Mouse (Mus musculus): ENCODE data around the gene Mthfd1l. TPM values are rescaled to one million over a fixed set of nuclear protein-coding genes. Genes with fewer than 3 reads are reported as not detected.
A peak's percentile ranks its signal among the peaks of the same experiment; 100 is the strongest.

Gene Mthfd1l
- polyA plus RNA-seq, 2 experiments from 2014 or later, result 13.4 to 21.5 TPM

DNA sequence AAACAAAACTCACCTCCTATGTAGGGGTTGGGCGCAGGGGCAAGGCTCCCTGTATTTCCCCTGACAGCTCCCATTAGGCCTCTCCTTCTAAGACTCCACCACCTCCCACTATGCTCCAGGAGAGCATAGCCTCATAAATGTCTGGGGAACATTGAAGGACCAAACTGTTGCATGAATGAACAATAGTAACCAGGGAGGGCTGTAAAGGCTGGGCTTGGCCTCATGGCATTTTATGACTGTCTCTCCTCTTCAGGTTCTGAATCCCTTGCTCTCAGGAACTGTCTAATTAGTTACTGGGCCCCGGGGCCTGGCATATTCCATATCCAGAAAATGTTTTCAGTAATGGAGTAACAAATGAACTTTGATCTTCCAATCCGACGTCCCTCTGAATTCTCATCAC, 112.0 kb downstream of the Mthfd1l start:
- no peak for ATAC-seq

DNA sequence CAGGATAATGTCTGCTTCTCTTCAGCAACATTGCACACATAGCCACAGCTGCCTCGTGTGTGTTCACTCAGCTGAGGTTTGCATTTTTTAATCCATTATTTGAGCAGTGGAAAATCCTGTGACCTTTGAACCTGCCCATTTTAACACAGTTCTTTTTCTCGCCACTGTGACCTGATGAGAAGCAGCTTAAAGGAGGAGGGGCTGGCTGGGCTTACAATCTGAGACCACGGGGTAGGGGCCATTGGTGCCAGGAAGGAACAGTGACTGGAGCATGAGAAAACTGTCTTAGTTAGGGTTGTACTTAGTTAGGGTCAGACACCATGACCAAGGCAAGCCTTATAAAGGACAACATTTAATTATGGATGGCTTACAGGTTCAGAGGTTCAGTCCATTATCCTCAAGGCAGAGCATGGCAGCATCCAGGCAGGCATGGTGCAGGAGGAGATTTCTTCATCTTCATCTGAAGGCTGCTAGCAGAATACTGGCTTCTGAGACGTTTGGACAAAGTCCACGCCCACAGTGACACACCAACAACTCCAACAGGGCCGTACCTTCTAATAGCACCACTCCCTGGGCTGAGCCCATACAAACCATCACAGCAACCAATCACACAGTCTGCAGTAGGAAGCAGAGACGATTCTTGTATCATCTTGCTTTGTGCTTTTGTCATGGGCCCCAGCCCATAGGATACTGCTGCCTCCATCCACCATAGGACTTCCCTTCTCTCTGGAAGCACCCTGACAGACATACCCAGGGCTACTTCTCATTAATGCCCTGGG, 112.6 kb downstream of the Mthfd1l start:
- no peak for ATAC-seq

DNA sequence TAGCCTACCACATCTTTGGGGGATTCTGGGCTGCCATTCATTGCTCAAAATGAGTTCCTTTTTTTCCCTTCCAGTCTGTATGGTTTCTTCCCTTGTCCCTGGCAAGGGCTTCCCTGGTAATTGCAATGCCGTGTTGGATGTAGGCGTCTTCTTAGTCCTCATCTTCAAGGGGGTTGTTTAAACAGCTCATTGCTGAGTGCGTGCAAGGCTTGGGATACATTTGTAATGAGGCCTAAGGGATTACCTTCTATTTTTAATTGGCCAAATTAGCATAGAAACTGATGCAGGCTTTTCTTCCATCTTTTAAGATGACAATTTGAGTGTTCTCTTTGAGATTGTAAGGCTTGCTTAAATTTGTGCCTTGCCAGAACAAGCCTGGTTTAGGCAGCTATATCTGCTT, 114.6 kb downstream of the Mthfd1l start:
- no peak for ATAC-seq

DNA sequence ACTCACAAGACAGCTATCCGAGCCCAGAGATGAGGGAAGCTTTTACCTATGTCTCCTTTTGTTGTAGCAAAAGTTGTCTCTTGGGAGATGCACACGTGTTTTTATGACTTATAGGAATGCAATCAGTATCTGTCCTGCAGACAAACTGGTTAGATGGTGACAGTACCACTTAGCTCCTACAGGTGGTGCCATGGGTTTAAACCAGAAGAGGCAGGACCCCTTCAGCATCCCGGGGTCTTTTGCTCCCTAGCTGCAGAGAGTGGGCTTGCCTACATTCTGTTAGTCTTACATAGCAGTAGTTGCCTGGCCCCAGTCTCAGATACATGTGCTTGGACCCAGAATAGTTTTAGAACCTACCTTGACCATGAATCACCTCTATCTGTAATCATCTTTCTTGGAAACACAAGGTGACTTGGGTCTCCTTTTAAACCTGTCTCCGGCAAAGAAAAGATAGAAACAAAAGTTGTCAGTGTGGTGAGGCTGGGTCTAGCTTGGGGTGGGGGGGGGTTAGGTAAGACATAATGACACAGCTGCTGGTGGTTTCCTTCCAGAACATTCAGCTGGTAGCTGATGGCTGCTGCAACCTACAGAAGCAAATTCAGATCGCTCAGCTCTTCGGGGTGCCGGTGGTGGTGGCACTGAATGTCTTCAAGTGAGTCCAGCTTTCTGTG, 116.0 kb downstream of the Mthfd1l start:
- ATAC-seq, result peak; percentile 11

DNA sequence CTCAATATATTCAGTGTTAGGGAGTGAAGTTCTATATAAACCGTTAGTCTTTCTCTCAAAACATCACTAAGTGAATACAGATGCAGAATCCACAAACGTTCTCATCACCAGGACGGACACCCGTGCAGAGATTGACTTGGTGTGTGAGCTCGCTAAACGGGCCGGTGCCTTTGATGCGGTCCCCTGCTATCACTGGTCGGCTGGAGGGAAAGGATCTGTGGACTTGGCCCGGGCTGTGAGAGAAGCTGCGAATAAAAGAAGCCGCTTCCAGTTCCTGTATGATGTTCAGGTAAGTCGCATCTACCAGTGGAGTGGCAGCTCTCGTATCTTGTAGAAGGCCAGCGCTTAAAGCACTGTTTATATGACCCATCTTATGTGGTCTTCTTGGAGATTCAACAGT, 117.0 kb downstream of the Mthfd1l start:
- no peak for ATAC-seq

- ATAC-seq, result no peak
Observed at GRCm38 (mm10) chr10:4092990-4093389, 120.1 kb downstream of the Mthfd1l start.

DNA sequence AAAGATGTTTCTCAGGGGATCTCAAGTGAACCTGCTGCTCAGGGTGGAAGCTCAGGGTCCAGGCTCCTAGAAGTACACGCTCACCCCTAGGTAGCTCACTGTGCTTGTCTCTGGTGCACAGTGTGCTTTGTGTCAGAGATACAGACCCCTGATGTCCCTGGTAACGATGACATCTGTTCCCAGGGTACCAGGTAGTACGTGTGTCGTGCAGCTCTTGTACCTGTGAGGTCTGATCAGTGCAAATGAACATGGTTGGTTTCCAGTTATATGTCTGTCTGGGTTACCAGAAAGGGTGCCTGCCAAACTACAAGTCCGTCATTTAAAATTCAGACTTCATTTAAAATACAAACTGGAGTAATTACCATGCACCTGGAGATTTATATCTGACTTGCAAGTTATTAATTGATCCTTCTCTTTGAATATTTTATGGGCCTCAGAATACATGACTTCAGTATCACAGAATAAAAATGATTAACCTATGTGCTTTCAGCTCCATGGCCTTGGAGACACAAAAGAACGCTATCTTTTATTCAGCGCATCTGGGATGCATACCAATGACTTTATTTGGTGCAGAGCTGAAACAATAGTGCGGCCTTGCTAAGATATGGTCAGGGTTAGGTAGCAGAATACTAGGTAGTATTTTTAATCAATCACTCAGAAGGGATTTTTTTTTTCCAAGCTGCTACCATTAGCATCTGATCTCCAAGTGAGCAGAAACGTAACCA, 121.3 kb downstream of the Mthfd1l start:
- no peak for ATAC-seq

GRCm38 (mm10) chr10:4096151-4096550, 123.2 kb downstream of the Mthfd1l start:
- no peak for ATAC-seq

DNA sequence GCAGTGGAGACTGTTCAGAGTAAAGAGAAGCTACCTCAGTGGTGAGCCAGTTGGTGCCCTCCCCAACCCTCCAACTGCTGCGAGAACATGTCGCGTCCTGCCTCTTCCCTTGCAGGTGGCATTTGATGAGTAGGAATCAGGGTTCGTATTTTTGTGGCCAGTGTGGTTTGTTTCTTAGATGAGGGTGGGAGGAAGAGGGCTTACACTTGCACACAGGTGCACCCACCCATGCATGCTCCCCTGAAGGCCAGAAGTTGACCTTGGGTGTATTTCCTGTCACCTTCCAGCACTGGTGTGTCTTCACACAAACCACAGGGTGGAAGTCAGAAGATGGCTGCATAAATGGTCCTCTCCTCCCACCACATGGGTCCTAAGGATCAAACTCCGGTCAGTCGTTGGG, 127.1 kb downstream of the Mthfd1l start:
- no peak for ATAC-seq

DNA sequence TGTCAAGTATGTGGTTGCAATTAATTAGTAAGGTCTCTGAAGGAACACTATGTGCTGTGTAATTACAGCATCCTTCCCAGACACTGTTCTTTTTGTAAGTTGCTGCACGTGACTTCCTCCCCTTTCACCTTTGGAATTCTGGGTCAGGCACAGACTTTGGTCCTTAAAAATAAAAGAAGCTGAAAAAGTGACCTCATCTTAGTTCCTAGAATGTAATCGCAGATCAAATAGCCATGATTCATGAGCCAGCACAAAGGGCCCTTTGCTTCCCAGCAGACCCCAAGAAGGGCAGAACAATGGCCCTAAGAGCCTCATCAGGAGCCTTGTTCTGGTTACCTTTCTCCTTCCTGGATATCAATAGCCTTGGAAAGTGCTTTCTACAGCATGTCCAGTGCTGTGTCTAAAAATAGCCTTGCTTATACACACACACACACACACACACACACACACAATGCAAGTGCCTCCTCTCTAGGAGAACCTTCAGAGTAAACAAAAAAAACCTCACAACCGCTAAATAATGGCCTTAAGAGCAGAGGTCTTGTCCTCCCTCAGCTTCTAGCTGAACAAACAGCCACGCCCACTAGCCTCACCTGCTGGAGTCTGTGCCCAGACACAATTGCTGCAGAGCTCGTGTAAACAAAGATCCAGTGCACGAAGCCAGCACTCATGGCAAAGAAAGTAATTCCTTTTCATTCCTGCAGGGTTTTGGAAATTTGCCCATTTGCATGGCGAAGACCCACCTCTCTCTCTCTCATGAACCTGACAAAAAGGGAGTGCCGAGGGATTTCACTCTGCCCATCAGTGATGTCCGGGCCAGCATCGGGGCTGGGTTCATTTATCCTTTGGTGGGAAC, 133.0 kb downstream of the Mthfd1l start:
- no peak for ATAC-seq

DNA sequence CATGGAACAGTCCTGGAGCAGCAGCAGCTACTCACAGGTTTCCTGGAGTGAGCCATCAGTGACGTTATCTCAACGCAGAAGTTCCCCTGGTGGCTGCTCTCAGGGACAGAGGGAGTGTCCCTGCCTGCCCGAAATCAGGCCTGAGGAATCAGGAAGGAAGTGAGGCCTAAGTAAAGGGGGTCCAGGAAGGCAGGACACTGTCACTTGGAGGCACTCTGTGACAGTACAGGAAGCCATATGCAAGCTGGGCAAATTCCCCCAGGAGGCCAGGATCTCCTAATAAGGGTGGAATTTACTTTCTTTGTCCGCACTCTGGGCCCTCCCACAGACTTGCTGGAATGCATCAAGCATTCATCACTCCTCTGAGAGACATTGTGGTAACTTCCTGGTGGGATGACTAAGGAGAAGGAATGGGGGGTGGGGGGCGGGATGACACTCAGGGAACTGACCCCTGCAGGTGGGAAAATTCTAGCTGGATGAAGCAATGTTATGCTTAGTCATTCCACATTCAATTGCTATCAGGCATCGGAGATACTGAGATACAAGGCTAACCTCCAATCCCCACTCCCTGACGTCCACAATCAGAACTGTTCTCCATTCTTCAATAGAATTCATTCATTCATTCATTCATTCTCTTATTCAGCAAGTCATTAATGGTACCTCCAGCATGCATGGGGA, 134.9 kb downstream of the Mthfd1l start:
- no peak for ATAC-seq

DNA sequence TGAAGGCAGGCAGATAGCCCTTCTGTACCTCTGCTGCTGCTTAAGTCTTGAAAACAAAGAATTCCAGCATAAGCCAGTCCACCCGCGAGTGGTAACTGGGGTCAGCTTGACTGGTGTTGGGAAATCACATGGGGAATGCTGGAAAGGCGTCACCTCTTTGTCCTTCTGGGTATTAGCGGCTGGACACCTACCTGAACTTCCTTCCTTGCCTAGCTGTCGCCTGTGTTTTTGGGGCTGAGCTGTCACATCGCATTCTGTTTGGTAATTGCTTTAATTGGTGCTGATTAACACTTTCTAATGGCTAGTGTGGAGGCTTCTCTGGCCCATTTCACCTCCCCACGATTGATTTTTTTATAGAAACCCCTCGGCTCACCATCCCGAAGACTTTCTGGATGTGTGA, 135.5 kb downstream of the Mthfd1l start:
- ATAC-seq, result no peak

GRCm38 (mm10) chr10:4111095-4111794, 138.3 kb downstream of the Mthfd1l start:
- no peak for ATAC-seq

DNA sequence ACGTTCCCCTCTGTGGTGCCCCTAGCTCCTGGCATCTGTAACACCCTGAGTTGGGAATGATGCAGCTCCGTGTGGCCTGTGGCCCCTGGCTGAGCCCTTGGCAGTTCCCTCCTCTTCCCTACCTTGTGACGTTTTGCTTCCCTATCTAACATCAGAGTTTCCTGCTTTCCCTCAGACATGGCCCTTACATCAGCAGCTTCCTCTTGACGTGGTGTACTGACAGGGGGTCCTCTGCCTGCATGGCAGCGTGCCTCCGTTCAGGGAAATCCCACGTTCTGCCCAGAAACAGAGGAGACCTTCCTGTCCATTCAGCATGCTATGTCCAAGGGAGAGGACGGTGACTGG, 138.8 kb downstream of the Mthfd1l start:
- ATAC-seq, result no peak

DNA sequence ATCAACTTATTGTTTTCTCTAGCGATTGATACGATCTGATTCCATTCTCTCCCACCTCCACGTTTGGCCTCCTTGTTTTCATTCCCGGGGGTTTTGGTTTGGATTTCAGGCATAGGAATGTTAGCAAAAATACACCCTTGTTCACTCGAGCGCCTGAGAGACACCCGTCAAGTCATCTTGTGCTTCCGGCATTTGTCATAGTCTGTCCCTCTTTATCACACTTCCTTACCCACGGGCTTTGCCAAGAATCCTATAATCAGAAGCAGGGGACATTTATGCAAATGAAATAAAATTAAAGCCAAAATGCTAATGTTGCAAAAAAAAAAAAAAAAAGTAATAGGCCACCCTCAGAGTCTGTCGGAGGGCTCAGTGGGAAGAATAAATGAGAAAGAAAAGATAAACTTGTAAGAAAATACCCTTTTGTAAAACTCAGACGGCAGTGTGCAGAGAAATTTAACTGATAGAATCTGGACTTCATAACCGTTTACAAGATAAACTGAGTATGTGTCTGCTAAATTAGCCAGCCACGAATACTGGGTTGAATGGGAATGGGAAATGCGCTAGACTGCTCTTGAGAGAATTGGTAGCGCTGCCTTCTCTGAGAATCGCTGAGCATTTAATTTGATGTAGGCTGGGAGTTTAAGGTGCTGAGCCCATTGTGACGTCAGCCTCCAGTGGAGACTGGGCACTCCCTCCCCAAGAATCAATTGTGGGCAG, 139.9 kb downstream of the Mthfd1l start:
- no peak for ATAC-seq

DNA sequence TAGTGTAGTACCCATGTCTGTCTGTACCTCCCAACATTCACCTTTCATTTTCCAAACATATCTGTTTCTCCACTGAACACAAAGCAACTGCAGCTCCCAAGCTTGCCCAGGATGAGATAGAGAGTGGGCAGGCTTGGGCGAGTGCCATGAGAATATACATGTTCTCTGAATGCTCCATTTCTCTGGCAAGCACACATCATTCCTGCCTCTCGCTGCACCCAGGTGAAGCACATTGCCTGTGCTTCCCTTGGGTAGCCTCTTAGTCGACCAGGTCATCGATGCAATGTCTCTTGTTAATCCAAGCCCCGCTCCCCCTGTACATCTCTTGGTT, 140.4 kb downstream of the Mthfd1l start:
- ATAC-seq, result no peak

DNA sequence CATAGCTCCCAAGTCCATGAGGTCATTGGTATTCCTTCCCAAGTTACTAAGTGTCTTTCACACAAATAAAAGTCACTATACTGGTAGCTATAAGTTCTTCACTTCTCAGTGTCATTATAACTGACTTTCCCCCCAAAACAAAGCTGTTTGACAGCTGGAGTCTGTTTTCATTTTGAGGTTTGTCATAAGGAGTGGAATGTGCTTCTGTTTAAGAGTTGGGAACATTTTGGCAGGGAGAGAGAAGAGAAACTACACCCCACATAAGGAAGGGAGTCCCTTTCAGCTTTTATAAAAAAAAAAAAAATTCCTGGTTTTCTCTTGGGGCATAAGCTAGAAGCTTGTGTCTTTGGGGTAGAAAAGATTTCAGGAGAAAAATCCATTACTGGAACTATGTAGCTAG, 143.7 kb downstream of the Mthfd1l start:
- ATAC-seq, result no peak

DNA sequence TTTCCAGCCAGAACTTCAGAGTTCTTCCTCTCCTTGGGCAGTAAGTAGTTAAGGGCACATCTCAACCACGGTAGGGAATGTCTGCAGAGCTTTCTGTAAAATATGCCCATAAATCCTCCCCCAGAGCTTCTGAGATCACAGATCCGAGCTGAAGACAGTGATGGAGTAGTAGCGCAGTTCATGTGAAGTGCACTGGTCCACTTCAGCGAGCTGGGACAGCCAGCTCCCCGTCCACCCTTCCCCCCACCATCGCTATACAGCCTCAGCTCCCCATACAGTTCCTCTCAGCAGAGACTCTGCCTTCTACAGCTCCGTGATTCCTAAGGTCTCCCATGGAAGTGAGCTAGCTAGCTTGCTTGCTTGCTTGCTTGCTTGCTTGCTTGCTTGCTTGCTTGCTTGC, 144.2 kb downstream of the Mthfd1l start:
- ATAC-seq, result no peak

DNA sequence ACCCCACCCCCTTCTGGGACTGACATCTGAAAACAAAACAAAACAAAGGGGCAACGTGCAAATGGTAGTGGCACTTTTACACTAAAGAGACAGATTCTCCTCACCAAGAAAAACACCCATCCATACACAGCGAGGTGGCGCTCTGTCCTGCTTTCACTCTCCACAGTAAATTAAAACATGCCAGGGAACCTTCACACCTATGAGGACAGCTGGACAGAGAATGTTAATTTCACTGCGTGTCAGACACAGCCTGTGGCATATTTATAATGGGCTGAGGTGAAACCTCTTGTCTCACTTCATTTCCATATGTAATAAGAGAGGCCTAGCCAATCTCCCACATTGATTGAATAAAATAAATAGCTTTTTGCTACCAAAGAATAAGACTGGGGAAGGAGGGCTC, 146.4 kb downstream of the Mthfd1l start:
- no peak for ATAC-seq

DNA sequence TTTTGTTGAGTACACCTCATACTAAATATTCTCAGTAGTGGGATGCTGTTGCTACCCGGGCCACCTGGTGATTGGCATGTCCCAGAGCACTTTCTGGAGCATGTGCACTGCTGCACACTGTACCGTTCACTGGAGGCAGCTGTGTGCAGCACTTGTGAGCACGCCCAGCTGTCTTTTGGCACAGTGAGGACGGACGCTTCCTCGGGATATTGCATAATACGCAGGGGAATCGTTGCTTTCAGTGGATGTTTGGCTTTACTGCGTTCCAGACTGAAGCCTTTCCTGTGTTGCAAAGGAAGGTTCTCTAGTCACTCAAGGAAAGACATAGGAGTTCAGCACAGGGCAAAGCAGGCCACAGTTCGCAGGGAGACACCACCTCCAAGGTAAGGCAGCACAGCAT, 147.8 kb downstream of the Mthfd1l start:
- ATAC-seq, result no peak

DNA sequence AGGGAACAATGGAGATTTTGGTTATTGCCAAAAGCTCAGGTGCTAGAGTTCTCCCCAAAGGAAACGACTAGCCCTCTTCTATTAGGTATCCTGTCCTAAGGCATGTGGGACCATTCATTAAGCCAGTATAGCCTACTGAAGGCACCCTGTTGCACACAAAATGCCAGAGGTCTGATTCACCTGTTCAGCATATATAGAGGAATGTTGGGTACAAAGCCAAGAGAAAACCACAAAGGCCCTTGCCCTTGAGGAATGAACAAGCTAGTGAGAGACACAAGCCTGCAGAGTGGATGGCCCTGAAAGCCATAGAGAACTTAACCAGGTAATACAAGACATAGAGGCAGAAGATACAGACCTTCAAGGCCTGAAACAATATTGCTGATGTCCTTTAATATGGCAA, 148.3 kb downstream of the Mthfd1l start:
- ATAC-seq, result no peak
